Mouse (Mus musculus) frontal cortex, postnatal 36 days (tissue): ENCODE data around the gene Tut1.

Experiments
- DNase-seq, 2 experiments: peaks; one replicate each; pipeline ENCODE4 v3.0.0; 2022; ENCODE audit warnings: low spot score in 2 of 2

The Tut1 gene

DNA sequence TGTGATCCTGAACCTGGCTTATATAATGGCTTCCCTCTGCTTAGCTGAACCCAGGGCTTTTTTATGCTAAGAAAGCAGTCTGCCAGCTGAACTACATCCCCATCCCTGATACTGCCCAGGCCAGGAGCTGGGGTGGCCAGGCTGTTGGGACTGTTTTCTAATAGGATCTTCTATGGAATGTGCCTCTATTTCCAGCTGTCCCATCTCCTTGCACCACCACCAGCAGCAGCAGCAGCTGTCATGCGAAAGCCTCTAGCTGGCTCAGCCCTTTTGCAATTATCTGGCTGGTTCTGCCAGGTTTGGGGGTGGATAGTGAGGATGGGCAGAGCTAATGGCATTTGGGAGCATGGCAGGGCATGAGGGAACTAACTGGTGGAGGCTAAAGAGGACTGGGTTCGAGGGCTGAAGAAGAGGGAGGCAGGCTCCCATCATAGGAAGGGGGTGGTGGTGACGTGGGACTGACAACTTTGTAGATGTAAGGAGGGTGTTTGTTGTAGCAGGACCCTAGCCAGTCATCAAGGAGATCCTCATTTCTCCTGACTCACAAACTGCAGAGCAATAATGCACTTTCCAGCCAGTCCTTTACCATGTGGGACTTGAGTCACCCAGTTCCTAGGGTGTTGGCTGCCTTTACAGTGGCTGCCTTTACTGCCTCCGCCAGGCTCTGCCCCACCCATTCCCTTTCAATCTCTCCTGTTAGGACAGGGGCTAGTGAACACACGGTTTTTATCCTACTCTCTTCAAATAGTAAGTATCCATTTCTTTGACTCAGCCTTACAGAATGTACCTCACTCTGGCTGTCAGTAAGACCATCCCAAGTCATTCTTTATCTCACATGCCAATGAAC is 28.9 kb downstream of the Tut1 start:
- no peak for DNase-seq

DNA sequence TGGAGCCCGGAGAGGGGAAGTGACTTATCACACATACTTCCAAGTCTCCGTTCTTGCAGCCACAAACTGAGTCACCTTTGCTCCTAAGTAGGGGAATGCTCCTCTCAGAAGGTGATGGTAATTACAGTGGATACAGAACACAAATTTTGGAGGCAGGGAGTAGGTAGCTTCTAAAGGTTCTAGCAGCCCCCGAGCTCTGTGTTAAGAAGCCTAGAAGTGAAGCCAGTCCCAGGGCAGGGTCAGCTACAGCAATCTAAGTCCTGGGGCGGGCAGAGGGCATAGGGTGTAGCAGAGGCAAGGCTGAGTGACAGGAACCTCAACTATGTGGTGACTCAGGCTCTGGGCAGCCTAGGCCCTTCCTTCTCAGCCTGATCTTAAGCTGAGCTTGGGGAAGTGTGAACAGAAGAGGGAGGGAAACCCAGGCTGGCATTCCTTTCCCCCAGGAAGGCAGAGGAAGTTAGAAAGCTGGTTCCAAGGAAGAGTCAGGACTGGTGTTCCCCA is 29.6 kb downstream of the Tut1 start:
- no peak for DNase-seq

DNA sequence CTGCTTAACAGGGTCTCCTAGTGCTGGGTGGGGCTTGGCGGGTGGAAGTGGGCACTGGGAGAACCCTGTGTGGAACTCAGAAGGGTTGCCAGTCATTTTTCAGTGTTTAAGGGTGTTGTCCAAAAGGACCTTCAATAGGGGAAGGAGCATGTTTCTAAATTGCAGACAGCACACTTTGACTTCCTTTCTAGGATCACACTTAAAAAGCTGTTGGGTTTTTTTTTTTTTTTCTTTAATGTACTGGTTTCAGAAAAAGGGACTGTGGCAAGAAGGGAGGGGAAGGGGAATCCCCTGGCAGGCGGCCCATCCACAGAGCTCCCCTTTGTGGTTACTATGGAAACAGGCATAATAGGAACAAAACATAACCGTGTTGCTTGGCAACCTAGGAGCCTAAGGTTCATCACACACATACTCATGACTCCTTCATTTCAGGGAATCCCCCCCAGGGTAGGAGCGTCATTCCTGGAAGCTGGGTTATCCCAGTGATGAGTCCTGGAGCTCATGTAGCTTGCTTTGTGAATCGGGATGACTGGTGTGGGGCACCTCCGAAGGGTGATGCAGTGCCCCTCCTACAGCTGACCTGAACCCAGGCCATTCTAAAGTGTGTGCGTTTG is 30.7 kb downstream of the Tut1 start:
- DNase-seq, result no peak

DNA sequence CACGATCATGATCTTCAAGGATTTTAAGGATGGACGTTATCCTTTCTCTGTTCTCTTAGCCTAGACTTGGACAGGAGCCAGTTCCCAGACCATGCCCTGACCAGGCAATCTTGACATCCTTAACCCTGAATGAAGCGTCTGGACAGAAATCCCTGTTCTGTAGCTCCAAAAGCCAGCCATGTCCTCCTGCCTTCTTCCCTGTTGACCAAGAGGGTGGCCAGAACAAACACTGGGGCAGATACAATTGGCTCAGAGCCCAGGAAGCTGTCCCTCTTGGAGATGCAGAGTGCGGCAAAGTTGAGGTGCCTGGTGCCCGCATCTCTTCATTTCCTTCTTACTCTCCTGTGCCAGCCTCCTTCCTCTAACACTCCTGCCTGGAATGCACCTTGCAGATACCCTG is 32.2 kb downstream of the Tut1 start:
- DNase-seq, result no peak

DNA sequence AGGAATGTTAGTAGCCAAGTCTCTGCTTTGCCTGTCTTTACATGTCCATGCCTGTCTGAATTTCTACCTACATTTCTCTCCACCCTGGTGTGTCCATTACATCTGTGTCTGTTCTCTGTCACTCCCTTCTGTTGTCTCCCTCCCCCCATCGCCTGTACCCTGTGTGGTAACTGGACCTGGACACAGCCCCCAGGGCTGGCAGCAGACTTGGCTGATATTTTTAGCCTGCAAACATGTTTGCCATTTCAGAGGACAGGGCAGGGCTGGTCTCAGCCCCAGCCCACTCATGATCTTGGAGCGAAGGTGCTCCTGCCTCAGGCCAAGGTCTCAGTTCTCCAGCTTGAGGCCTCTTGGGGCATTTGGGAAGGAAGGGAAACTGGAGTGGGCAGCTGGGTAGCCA is 34.2 kb downstream of the Tut1 start:
- no peak for DNase-seq

DNA sequence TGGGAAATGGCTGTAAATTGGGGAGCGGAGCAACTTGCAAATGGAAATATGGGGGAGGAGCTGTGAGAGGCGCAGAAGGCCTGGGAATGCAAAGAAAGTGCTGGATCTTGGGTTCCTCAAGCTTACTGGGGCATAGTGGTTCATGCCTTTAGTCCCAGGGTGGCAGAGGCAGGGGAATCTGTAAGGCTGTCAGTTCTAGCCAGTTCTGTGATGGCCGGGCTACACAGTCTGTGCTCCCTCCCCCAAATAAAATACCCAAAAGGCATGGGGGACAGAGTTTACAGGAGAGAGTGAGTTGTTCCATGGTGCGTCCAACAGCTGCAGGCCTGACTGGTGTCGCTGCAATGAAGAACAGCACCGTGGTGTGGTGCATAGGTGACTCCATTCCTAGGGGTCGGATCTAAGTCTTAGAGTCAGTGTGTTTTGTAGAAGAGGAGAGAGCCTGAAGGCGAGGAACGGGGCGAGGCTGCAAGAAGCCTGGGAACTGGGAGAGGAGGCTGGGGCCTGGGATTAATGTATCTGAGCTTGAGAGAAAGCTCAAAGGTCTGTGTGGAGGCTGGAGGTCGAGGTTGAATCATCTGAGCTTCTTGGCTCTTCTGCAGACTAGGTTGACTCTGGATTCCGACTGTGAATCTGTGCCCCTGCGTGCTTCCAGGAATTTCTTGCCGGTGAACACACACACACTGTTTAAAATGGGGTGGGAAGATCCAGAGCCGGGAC is 34.9 kb downstream of the Tut1 start:
- DNase-seq, result no peak

DNA sequence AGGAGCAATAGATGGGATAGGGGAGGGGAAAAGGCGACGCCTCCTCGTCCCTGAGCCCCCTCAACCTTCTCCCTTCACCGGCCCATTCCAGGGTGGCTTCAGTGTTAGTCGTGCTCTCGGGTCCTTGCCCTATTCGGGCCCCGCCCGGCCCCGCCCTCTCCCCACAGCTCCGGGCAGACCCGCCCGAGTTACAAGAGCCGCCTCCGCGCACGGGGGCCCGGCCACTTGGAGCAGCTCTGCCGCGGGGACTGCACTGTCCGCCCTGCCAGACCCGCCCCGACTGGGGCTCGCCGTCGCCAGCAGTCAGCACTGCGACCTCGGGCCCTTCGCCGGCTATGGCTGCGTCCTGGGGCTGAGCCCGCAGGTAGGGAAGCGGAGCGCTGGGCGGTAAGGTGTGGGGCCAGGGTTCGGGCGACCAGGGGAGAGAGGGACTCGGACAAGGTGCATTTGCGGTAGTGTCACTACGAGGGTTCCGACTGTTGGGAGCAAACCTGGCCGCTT is 35.5 kb downstream of the Tut1 start, which contains the start of gene Ahnak:
Gene Ahnak, plus strand, starts transcription at position 219 of the 501 bp plus-strand sequence.
- DNase-seq, result no peak

DNA sequence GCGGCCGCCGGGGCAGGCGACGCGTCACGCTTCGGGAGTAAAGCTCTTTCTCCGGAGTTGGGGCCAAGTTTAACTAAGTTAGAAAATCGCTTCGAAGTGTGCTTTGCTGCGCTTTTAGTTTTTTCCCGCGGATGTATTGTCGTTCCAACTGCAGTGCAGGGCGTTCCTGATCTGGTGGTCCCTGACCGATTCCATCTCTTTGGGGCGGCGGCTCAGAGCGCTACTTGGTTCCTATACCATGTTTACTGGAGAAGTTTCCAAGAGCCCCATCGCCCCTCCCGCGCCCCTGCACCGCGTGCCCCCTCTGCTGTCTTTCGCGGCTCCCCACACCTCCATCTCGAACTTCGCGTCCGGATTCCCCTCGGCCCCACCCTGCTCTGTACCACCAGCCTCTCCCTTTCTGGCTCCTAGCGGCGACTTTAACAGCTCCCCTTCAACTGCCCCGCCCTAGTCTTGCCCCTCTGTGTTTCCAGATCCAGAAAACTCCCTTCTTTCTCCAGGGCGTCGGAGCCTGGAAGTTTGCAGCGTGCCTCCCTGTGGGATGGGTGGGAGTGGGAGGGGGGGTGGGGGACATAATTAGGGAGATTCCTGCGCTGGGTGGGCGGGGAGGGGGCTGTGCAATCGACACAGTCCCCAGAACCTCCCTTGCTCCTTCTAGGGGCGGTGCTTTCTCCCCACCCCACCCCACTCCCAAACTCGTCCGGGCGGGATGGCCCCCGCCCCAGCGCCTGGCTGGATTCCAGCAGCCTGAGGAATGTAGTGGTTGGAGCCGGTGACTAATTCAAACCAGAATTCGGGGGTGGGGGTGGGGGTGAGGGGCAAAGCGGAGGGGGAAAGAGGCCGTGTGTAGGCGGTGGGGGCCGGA is 36.2 kb downstream of the Tut1 start:
- no peak for DNase-seq

DNA sequence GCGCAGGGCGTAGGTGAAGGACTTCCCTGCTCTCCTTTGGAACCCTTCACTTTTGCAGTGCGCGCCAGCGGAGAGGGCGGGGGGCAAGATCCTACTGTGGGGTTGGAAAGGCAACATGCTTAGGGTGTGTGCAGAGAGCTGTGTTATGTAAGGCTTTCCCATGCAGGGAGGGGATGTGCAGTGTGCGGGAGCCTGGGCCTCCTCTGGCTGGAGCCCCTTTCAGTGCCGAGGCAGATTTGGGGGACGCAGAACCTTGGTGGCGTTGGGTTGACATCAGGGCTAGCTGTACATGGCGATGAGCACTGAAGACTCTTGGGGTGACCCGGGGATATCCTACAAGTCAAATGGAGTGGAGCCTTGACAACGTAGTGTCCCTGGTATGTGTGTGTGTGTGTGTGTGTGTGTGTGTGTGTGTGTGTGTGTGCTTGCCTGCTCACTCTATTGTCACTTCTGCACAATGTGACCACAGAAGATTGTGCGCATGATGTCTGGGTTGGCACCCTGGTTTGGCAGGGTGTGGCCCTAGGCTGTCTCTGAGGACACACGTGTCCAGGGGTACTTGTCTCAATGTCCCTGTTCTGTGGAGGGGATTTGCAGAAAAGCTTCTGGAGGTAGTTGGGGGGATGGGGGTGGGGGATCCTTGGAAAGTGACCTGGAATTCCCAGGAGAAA is 36.9 kb downstream of the Tut1 start:
- DNase-seq, result no peak

DNA sequence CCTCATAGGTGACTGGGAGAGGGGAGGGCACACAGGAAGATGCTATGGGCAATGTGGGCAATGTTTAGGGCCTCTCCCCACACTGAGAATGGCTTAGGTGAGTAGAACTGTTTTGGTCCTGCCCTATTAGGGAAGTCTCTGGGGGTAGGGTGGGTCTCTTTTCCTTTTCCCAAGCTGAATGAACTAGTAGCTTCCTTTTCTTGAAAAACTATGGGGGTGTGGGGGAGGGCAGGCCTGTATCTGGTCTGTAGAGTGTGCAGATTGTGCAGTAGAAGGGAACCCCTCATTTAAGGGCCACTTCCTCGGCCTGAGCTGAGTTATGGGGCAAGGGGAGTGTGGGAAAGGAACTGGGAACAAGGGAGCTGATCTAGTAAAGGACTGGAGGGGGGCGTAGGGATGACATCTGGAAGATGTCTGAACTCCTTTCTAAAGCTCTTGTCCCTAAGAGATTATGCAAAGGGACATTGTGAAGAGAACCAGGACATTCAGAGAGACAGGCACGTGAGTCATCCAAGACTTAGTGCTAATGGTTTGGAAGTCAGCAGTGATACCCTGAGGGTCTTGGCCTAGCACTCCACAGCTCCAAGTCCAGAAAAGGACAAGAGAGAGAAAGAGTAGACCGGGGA is 37.7 kb downstream of the Tut1 start:
- DNase-seq, result no peak

DNA sequence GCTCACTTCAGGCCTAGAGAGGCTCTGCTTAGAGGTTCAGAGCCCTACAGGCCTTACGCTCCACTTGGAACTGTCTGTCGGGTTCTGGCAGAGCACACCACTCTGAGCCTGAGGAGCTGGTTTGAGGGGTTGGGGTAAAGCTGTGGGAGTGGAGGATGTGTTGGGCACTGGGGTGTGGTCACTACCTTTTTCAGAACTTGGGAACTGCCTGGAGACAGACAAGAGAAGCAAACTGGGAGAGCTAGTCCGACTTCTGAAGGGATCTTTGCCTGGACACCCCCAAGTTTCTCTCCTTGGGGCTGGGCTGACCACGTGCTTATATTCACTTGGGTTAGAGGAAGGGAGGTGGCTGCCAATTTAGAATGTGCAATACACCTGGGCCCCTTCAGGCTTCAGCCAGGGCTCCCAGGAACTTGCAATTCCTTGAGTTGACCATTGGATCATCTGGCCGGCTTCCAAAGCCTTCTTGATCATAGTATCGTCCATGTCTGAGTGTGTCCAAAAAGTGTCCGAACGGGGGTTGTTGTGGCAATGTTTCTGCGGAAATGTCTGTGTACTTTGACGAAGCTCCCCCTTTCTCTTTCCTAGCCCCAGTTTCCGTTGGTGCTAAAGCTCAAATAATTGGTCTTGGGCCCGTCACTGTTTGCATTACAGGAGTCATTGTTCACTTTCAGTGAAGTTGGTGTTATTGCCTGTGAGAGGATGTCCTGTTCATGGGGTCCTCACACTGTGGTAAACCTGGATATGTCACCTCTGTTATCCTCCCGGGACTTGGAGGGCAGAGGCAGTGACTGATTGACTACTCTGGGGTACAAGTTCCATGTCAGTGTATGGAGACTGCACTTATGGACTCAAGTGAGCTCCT is 38.5 kb downstream of the Tut1 start:
- DNase-seq, result no peak

DNA sequence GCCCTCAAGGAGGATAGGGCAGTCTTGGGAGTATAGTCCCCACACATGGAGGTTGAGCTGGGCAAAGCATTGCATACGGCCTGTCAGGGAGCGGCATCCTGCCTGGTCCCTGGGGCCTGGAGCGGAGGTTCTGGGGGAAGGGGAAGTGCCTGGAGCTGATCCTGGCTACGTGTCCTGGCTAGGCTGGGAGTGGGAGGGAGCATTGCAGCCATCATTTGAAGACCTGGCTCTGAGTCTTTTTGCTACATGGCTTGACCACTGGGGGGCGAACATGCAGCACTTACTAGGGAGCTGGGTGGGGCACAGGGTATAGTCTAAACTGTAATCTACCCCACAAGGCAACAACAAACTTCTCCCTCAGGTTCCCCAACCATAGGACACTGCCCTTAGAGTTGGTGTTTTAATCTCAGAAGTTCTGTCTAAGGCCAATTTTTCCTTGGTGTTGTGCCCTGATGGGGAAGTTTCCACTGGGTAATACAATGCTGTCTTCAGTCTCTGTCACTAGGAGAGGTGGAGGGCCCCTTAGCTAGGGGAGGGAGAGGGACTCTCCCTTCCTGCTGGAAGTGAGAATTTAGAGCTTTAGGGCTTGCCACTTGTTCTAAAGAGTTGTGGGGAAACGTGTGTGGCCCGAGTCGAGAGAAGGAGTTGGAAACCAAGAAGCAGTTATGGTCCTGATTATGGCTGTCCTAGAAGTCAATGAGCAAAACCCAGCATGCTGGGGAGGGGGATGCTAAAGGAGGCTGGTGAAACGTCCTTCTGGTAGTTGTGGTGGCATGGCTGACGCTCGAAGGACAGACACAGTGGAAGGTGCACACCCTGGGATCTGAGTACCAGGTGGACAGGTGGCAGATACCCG is 39.4 kb downstream of the Tut1 start:
- peak; percentile 71 to 72 for DNase-seq

DNA sequence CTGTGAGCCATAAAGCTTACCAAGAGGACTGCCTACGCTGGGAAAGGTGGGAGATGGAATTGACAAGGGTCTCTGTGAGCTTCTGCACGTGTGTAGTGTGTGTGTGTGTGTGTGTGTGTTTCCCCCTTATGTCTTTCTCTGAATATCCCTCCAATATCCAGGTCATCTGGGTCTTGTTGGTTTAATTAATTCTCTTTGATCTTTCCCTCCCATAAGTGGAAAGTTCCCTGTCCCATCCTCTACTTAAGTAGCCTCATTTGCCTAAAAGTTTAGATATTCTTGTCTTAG is 39.9 kb downstream of the Tut1 start:
- no peak for DNase-seq

DNA sequence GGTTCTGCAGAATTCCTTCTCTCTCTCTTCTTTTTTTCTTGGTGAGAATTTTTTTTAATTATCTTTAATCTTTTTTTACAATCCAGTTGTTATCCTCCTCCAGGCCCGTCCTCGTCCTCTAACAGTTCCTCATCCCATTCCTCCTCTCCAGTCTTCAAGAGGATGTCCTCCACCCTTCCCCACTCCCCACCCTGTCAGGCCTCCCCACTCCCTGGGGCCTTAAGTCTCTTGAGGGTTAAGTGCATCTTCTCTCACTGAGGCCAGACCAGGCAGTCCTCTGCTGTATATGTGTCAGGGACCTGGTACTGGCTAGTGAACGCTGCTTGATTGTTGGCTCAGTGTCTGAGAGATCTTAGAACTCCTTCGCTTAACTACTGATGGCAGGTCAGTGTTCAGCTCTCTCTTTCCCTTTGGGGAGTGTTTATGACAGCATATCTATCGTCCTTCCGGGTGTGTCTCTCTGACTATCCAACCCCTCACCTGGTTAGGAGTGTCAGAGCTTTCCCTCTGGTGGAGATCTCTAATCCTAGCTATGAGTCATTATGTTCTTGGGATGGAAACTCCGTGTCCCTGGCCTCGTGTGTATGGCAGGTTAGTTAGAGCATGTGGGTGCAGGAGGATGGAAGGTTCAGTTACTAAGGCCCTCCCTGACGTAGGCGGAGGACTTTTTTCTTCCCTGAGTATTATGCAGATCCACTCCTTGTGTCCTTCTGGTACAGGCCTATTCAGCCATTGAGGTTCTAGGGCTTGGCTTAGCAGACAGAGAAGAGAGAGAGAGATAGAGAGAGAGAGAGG is 41.4 kb downstream of the Tut1 start:
- DNase-seq, result no peak

DNA sequence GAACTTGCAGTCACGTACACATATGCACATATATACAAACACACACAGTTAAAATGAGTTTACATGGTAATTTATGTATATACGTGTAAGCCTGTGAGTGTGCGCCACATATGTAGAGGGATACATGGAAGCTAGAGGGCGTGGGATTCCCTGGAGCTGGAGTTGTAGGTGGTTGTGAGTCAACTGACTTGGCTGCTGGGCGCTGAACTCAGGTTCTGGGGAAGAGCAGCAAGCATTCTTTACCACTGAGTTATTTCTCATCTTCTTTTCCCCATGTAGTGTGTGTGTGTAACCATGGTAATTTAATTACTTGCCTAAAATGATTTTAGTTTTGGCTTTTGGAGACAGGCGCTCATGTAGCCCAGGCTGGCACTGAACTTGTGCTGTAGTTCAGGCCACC is 43.0 kb downstream of the Tut1 start:
- DNase-seq, result no peak

DNA sequence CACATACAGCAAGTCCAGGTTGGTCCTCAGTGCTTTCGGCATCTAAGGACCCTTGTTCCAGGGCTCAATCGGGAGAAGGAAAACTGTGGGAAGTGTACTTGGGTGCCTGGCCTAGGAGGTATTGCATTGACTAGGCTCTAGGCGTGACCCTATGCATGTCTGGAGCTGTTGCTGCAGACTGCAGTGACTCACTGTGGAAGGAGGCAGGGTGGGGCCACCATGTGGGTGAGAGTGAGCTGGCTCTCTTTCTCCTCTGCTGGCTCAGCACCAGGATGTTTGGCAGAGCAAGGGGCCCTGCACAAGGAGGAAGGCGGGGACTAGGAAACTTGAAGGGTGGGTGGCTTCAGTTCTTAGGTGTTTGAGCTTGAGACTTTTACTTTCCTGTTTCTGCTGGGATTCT is 43.9 kb downstream of the Tut1 start:
- peak; percentile 78 for DNase-seq

DNA sequence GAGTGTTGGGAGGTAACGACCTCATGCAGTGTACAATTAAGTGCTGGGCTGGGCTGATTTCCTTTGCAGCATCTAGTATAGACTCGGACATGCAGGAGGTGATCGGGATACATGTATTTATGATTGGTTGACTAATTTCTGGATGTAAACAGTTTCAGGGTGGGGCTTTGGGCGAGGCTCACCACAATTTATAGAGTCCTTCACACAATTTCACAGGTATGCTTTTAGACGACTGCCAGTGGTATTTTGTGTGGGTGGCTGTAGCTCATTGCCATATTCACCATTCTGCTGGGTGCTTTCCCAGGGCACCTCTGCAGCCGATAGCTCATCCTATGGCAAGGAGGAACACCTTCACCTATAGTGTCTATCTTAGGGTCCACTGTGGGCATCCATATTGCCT is 44.9 kb downstream of the Tut1 start:
- no peak for DNase-seq

DNA sequence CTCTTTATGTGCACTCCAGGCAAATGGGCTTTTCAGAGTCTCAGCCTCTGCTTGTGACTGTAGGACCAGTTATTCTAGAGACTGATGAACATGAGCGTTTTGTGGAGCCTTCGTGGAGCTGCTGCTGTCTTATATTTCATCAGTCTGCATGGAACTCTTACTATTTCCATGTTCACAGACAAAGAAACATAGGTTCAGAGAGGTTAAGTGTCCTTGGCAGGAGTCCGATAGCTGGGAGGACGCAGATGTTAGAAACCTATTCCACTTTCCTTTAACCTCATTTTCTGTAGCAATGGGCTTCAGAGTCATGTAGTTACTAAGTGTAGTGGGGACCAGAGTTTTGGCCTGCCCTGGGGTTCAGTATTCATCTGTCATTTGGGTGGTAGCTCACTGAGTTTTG is 45.6 kb downstream of the Tut1 start:
- no peak for DNase-seq
